Mouse (Mus musculus) brain, embryonic 18.5 days (tissue): ENCODE measurements at regions not wholly inside any gene's neighbourhood (a gene's known extent, or its start where the extent isn't known, plus 50 kb on each side); places are given as distances from the start of the nearest gene placed in this dataset.
"Not testable (repeated sequence)": the region's sequence is repeated elsewhere in the genome, so short reads cannot be mapped to it uniquely, and the experiment has no call there.

ENCODE experiments used
- DNase-seq: peaks from one replicate; pipeline ENCODE4 v3.0.0-alpha.2; 2012; ENCODE audit warnings: low read depth, low spot score

GRCm38 (mm10) chr19:29869526-29869925 is 55.4 kb upstream of the Il33 start:
- DNase-seq, result no peak

GRCm38 (mm10) chr19:29868681-29869080 is 55.9 kb upstream of the Ranbp6 start:
- not testable (repeated sequence) for DNase-seq

DNA sequence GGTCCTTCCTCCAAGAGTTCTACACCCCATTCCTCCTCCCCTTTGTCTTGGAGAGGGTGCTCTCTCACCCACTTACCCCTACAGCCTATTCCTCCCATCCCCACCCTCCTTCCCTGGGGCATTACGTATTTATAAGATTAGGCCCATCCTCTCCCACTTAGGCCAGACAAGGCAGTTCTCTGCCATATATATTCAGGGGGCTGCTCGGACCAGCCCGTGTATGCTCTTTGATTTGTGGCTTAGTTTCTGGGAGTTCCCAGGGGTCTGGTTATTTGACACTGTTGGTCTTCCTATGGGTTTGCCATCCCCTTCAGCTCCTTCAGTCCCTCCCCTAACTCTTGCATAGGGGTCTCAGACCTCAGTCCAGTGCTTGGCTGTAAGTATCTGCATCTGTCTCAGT is 54.0 kb upstream of the Ranbp6 start:
- no peak for DNase-seq

DNA sequence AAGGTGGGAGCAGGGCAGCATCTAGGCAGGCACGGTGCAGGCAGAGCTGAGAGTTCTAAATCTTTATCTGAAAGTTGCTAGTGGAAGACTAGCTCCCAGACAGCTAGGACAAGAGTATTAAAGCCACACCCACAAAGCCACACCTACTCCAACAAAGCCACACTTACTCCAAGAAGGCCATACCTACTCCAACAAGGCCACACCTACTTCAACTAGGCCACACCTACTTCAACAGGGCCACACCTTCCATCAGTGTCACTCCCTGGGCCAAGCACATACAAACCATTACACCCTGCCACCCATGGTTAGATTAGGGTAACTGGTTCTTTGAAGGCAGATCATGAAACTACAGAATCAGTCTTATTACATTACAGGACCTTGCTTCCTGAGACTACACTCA is 52.4 kb upstream of the Ranbp6 start:
- no peak for DNase-seq

DNA sequence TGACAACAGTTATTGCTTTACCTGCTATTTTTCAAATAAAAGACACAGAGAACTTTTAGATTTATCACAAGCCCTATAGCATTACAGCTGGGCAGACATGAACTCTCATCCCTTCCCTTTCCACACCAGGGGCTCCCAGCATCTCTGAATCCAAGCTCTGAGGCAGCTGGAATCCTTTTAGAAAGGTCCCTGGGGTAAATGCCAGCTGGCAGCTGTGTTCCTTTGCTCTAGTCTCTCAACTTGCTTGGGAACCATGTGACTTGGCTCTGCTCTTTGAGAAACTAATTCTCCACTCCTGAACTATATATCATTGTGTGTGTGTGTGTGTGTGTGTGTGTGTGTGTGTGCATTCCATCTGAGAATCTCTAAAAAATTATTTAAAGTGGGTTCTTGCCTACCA is 50.0 kb upstream of the Ranbp6 start:
- peak; percentile 12 for DNase-seq
